Mouse (Mus musculus): ENCODE data around the gene Ifnl2.
"Not testable (repeated sequence)": the region's sequence is repeated elsewhere in the genome, so short reads cannot be mapped to it uniquely, and the experiment has no call there.

Ifnl2 gene

DNA sequence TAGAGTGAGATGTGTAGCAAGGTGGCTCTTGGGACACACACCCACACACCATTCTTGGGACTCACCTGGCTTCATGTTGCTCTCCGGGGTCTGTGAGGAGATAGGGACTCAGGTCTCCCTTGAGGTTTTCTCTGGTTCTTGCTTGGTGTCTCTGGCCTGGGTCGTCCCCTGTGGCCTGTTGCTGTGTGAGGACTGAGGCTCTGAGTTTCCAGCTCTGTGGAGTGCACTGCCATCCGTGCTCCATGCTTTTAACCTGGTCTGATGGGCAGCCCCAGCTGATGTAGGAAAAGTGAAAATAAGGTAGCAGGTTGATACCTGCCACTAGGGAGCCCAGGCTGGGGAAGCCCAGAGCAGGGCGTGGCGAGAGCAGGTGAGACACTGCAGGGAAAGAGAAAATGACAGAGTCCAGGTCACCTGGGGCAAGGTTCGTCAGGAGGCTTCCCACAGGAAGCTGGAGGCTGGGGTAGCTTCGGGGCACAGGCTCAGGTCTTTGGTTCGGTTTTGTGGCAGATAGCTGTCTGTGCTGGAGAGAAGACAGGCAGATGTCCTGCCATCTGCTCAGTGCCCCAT lies at the start of gene Ifnl2:
Ifnl2 (minus strand) TSS at position 51 of the 570 bp plus-strand sequence.
- DNase-seq (ENCODE audit: low spot score in 2 of 2): not testable (repeated sequence)

DNA sequence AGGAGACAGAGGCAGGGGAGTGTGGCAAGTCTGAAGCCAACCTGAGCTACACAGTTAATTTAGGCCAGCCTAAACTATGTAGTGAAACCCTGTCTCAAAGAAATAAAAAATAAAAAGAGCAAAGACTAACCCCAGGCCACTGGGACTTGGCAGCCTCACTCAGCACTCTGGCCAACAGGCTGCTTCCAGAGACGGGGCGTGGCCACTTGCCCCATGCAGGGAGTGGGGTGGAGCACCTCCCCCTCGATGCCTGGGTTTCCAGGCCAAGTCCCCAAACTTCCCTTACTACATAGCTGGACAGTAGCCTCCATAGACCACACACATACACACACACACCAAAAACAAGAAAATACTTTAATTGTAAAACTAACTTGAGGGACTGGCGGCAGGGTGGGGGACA lies 48.2 kb upstream of the Ifnl2 start:
- DNase-seq (ENCODE audit: low spot score in 2 of 2): peak in 1 of 2 experiments; percentile 49

DNA sequence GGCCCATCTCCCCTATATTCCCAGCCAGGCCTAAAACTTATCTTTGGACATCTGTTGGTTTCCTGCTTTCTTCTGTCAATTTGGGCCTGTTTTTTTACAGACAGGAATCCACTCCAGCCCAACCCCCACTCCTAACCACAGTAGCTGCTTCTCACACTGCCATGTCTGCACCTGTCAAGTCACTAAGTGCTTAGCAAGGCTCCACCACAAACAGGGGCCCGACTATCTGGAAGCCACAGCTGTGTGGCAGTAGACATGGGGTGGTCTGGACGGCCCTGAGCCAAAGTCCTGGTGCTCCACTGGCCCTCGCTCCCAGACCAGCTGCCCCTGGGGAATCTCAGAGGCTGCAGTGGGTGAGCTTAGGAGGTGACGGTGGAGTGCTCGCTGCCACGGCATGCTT lies 47.5 kb upstream of the Ifnl2 start:
- no peak for DNase-seq (ENCODE audit: low spot score in 2 of 2)

DNA sequence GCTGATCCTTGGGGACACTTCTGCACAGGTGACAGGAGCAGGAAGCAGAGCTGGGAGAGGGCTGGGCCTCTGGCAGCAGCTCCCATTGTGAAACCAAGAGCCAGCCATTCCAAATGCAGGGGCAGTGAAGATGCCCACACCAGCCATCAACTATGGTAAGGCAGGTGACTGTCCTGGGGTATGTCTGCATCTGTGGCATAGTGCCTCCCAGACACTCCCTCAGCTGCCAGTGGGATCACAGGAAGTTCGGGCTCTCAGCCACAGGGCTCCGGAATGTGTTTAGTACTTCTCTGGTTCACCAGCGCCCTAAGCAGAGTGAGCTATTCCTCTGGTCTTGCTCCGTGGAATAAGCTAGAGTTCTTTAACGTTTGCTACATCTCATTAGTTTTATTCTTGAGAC lies 46.8 kb upstream of the Ifnl2 start:
- no peak for DNase-seq (ENCODE audit: low spot score in 2 of 2)

DNA sequence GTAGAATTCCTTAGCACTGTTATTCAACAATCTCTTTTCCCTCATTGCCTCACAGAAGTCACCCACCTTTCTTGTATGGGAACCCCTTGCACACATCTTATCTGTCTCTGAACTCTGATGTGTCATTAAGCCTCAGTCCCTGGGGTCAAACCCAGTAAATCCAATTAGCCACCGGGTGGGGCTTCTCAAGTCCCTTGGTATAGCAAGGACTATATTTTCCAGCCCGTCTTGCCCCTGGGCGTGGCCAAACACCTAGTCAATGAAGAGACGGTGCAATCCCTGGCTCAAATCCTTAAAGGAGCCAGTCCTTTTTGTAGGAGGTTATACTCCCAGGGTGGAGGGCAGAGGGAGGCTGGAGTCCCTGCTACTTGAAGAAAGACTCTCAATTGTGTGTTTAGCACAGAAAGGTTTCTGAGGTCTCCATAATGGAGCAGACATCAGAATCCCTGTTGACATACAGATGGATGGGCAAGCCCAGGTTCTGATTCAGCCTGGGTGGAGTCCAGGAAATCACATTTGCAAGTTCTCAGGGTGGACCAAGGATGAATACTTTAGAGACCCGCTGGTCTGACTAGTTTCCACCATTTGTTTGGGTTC lies 45.8 kb upstream of the Ifnl2 start:
- DNase-seq (ENCODE audit: low spot score in 2 of 2): no peak

DNA sequence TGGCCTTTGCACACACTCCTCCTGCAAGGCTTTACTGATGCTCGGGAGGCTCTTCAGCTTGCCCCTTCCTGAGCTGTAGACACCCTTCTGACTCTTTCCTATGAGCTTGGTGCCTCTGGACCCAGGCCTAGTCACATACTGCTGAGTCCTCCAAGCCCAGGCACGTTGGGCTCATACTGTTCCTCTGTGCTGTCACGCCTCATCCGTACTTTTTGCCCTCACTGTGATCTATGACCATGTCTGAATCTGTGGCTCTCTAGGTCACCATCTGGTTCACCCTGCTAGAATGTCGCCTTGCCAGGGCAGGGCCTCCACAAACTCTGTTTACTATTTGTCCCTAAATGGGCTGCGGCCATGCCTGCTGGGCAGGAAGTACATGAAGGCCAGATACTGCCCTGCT lies 42.8 kb upstream of the Ifnl2 start:
- no peak for DNase-seq (ENCODE audit: low spot score in 2 of 2)

DNA sequence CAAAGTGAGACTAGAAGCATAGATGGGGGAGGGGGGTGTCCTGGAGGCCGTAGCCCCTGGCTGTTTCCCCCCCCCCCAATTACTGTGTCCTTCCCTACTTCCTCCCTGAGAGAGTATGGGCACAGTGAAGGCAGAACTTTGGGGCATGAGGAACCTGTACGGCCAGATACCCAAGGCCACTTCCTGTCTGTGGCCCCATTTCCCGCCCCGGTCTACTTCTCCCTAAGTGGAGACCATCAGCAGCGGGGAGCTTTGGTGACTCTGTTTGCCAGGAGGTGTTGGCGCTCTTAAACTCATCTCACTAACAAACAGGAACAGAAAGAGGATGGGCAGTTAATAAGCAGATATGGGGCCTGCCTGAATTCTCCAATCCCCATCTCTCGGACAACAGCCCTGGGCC lies 37.4 kb upstream of the Ifnl2 start:
- DNase-seq (ENCODE audit: low spot score in 2 of 2): no peak

DNA sequence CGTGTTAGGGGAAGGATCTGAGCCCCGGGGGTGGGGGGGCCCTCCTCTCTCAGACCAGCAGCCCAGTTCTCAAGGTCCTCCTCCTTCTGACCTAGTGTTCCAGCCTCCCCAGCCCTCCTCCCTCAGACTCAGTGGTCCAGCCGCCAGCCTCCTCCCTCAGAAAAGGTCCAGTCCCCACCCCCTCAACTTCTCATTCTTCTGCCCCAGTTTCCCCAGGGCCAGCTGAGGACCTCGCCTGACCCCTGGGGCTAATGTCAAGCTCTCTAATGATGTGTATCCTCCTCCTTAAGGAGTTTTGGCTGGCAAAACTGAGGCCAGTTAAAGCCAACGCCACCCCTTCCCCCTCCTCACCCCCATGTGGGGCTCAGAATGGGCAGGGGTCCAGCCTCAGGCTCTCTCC lies 36.9 kb upstream of the Ifnl2 start, which contains the start of gene Nccrp1:
Nccrp1 (minus strand) TSS at position 101 of the 400 bp plus-strand sequence.
- DNase-seq (ENCODE audit: low spot score in 2 of 2): no peak

DNA sequence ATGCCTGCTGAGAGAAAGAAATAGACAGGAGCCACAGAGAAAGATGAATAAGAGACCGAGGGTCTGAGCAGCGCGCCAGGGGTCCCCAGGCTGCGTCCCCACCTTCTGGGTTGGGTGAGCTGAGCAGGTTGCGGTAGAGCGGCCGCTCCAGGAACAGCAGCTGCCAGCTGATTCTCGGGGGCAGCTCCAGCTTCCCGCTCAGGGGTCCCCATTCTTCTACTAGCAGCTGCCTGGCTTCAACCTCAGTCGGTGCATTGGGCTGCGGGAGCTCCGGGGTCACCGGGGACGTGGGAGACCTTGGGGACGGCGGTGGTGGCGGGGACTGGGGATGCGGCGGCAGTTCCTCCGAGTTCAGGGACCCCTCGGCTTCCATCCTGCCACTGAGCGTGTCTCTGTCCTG lies 36.4 kb upstream of the Ifnl2 start:
- no peak for DNase-seq (ENCODE audit: low spot score in 2 of 2)

DNA sequence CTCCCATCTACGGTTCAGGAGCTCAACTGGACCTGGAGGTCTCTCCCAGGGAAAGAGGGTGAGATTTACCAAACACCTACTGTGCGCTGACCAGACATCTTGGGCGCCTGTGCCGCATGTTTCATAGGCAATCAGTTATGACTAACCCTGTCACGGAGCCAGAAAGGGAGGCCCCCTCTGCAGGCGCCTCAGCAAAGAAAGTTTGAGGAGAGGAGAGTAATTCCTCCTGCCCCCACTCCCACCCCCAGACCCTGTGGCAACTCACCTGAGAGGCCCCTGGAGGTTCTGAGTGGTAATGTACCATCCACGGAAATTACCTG lies 35.6 kb upstream of the Ifnl2 start:
- no peak for DNase-seq (ENCODE audit: low spot score in 2 of 2)

DNA sequence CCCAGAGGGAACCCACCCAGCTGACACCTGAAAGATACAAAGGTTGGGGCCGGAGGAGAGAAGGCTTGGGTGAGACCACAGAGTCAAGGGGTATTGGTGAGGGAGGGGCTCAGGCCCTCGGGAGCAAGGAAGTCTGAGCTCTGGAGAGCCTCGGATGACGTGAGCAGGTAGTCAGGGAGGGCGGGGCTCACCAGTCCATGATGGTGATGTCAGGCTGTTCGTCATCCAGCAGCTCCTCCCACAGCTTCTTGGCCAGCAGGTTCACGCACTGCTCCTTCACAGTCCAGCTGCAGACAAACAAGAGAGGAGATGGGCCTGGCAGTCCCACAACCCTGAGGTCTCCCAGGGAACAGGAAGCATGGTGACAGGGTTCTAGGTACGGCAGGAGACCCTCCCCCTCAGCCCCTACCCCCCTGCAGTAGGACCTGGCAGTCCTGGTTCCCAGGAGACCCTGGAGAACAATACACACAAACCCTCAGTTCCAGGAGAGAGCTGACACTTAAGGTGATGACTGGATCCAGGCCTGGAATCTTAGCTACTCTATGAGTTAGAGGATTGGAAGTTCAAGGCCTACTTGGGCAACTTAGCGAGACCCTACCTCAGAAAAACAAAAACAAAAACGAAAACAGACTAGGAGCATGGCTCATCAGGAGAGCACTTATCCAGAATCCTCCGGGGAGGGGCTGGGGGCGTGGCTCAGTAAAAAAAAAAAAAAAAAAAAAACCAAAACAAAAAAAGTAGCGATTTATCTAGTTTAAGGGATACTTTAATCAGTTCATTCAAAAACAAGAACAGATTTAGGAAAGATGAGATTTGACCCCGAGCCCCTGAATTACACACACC lies 35.0 kb upstream of the Ifnl2 start:
- DNase-seq (ENCODE audit: low spot score in 2 of 2): no peak

DNA sequence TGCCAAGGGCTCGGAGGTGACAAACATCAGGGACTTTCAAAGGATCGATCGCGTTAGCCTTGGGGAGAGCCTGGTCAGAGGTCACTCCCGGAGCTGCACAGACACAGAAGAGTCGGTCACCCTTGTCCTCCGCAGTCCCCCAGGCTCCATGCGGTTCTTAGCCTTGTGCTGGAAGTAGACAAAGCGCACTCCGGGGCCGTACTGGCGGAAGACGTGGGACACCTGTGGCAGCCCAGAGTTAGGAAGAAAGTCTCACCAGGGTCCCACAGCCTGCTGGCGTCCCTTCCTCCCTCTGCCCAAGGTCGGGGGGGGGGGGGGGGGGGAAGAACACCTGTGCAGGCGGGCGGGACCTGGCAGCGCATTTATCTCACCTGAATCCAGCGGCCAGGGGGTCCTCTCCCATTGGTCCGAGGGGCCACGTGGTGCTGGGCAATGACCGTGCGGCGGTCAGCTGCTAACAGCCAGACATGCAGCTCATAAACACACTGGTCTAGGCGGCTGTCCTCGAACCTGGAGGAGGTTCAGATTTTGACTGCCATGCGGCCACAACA lies 33.9 kb upstream of the Ifnl2 start:
- DNase-seq (ENCODE audit: low spot score in 2 of 2): no peak

DNA sequence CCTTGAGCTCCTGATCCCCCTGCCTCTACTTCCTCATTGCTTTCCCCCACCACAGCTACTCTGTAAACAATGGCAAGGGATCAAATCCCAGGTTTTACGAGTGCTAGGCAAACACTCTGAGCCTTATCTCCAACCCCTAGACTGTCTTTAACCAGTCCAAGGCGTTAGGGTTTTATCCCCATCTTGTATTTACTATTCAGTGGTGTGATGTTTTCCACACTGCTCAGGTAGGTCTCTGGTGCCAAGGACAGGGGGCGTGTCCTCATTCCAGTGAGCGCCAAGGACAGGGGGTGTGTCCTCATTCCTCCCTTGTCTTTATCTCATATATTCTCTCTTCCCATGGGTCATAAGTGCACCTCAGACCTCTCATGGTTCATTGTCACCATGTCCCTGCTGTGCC lies 30.3 kb upstream of the Ifnl2 start, which contains the start of gene Sycn:
Sycn (plus strand) TSS at position 360 of the 400 bp plus-strand sequence.
- no peak for DNase-seq (ENCODE audit: low spot score in 2 of 2)

DNA sequence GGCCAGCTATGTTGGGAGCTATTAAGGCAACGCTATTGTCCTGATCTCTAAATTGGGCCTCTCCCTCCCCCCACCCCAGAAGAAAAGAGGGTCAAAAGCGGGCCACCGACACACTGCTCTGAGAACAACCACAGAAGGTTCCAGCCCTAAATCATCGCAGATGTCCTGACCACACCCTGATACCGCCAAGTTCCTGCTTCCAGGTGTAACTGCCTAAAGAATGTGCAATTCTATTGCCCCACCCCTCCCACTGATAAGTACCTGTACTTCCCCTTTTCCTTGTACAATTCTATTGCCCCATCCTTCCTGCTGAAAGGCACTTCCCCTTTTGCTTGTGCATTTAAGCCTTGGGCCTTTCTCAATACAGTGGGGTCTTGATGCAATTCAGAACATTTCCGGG lies 28.6 kb upstream of the Ifnl2 start:
- DNase-seq (ENCODE audit: low spot score in 2 of 2): not testable (repeated sequence)

DNA sequence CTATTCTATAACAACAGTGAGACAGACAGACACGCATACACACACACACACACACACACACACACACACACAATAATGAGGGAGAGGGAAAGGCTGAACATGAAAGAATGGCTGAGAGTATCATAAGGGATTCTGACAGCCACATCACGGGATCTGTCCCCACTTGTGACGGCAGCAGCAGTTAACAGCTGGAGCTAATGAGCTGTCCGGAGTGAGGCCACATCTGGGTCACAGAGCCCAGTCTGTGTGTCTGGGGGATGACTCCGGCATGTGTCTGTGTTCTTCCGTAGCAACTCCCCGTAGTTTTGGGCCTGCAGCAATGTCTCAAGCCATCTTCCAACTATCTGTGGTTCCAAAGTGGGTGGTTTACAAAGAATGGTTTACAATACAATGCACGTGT lies 21.8 kb upstream of the Ifnl2 start:
- no peak for DNase-seq (ENCODE audit: low spot score in 2 of 2)

DNA sequence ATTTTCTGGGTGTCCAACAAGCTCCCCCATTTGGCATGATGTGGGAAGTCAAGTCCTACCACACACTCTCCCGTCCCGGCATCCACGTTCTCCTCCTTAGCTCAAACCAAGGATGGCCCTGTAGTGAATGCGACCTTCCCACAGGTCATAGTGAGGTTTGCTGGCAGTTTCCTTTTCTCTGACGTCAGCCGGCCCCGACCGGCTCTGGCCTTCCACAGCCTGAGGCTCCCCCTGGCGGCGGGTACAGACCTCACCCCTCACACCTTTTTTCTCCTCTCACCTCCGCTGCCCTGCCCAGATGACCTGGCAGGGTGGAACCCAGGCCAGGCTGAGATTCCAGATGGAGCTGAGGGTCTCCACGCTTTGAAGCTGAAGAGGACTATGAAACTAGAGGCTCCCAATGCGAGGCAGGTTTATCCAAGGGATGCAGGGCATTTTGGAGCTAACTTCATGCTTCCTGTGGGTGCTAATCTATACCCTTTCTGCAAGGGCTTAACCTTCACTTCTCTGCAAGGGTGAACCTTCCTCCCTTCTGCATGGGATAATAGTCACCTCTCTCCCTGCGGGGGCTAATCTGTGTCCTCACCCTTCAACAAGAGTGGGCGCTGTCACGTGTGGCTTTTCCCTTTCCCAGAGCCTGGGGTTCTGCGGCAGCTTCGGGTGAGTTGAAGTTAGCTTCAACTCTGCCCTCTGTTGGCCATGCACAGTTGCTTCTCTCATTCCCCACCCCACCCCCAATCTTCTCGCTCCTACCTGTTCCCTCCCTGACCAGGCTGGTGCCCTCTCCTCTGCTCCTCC lies 17.9 kb upstream of the Ifnl2 start:
- peak; percentile 65 to 86 for DNase-seq (ENCODE audit: low spot score in 2 of 2)

DNA sequence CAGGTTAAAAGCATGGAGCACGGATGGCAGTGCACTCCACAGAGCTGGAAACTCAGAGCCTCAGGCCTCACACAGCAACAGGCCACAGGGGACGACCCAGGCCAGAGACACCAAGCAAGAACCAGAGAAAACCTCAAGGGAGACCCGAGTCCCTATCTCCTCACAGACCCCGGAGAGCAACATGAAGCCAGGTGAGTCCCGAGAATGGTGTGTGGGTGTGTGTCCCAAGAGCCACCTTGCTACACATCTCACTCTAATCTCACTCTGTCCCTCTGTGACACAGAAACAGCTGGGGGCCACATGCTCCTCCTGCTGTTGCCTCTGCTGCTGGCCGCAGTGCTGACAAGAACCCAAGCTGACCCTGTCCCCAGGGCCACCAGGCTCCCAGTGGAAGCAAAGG lies 12.3 kb upstream of the Ifnl2 start, which contains the start of gene Ifnl3:
Ifnl3 (plus strand) TSS at position 301 of the 400 bp plus-strand sequence.
- DNase-seq (ENCODE audit: low spot score in 2 of 2): not testable (repeated sequence)

DNA sequence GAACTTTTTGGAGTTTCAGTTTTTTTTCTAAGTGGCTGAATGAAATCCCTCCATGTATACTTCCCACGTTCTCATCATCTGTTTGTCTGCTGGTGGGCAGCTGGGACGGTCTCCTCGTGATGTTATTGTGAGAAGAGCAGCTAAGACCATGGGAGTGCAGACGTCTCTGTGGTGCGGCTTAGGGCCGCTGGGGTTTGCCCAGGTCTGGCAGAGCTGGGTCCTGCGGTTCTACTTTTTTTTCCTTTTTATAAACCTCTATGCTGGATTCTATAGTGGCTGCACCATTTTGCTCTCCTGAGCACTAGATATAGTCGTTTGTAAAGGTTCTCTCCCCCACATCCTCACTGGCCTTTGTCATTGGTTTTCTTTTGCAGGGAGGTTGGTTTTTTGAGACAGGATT lies 1.2 kb upstream of the Ifnl2 start:
- no peak for DNase-seq (ENCODE audit: low spot score in 2 of 2)

DNA sequence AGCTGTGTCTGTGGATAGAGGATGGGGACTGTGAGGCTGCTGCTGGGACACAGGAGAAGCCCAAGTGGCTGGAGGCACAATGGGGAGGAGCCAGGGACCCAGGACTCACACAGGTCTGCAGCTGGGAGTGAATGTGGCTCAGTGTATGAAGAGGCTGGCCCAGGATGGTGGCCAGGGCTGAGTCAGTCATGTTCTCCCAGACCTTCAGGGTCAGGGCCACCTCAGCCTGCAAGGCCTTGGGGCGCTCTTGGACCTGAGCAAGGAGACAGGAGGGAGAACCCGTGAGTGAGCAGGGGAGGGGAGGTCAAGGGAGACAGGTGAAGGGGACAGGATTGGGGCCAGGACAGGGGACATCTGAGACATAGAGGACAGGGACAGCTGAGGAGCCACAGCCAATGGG lies 1.1 kb downstream of the Ifnl2 start:
- DNase-seq (ENCODE audit: low spot score in 2 of 2): not testable (repeated sequence)

DNA sequence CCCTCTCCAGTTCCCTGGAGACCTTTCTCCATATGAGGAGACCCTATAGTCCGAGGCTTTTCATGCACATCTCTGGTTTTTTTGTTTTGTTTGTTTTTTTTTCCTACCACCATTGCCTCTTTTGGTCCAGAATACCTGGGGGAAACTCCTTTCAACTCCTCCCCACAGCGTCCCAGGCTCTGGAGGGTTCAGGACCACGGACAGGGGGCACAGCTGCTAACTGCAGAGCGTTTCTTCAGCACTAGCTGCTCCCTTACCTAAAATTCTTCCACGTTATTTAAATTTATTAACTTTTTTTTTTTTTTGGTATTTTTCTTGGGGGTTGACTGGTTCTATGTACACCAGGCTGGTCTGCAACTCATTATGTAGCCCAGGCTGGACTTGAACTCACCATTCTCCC lies 4.7 kb downstream of the Ifnl2 start:
- DNase-seq (ENCODE audit: low spot score in 2 of 2): no peak

DNA sequence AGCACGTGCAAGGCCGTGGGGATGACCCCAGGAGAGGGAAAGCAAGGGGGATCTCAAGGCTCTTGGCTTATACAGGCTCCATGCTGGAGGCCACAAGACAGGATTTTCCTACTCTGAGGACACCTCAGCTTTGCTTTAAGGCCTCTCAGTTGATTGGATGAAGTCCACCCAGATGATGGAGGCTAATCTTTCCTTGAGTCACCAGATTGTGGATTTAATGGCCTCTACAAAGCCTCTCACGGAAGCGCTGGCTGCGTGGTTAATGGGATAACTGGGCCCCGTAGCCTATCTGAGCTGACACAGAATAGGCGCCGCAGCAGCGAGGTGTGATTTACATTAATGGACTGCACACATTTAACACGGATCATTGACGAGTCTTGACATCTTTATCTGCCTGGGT lies 14.8 kb downstream of the Ifnl2 start:
- DNase-seq (ENCODE audit: low spot score in 2 of 2): no peak

DNA sequence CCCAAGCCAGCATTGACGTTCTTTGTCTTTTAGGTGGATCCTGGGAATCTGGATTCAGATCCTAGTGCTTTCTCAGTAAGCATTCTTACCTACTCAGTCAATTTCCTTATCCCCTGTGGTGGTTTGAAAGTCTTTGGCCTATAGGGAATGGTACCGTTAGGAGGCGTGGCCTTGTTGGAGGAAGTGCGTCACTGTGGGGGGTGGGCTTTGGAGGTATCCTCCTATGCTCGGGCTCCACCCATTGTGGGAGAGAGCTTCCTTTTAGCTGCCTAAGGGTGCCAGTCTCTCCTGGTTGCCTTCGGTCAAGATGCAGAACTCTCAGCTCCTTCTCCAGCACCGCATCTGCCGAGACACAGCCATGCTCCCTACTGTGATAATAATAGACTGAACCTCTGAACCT lies 17.9 kb downstream of the Ifnl2 start:
- DNase-seq (ENCODE audit: low spot score in 2 of 2): no peak
